Mouse (Mus musculus): ENCODE results near the gene Srsf1. TPM values are rescaled to one million over a fixed set of nuclear protein-coding genes. Genes with fewer than 3 reads are reported as not detected.
A peak's percentile ranks its signal among the peaks of the same experiment; 100 is the strongest.

Srsf1 gene
- polyA plus RNA-seq, 1 experiment from 2014 or later, result 185 TPM

- 24% methylated on average over 17 of the region's 17 CpGs for WGBS
- peak within 1 kb of the TSS; percentile 94 for H3K27ac ChIP-seq (ENCODE audit: low read length)
- no peaks in the 10 kb centered on the region for H3K9me3 ChIP-seq (replicated peaks; ENCODE audit: control insufficient read depth, low read length)
- H3K4me2 ChIP-seq (ENCODE audit: low read depth, low read length), result peak within 1 kb of the TSS; percentile 88
- H3K27me3 ChIP-seq (ENCODE audit: control insufficient read depth, insufficient read depth, low read length), result no peaks in the 10 kb centered on the region
- peak within 1 kb of the TSS; percentile 97 for H3K9ac ChIP-seq (ENCODE audit: low read length)
- peak; percentile 5; the same call in 1 of the 2 replicates for ATAC-seq (replicated peaks; ENCODE audit: extremely low read depth, insufficient read depth, low FRiP score)
- no peaks in the 10 kb centered on the region for H3K36me3 ChIP-seq (ENCODE audit: control insufficient read depth, insufficient read depth)
- peaks cover 29% of the 10 kb centered on the region for H3K4me1 ChIP-seq (ENCODE audit: control insufficient read depth, insufficient read depth, low read length)
- peak within 1 kb of the TSS; percentile 89 for H3K4me3 ChIP-seq (ENCODE audit: low read length)
Observed at GRCm38 (mm10) chr11:88098021-88098729, 51.0 kb downstream of the Srsf1 start, which contains the start of gene Cuedc1. Gene Cuedc1, plus strand, starts transcription at chr11:88098058.

- H3K4me3 ChIP-seq (ENCODE audit: low read length), result peak overlapping the region; percentile 89
- H3K36me3 ChIP-seq (ENCODE audit: control insufficient read depth, insufficient read depth), result no peaks in the 10 kb centered on the region
- H3K27me3 ChIP-seq (ENCODE audit: control insufficient read depth, insufficient read depth, low read length), result no peaks in the 10 kb centered on the region
- peak overlapping the region; percentile 94 for H3K27ac ChIP-seq (ENCODE audit: low read length)
- peak overlapping the region; percentile 97 for H3K9ac ChIP-seq (ENCODE audit: low read length)
- peaks cover 32% of the 10 kb centered on the region for H3K4me1 ChIP-seq (ENCODE audit: control insufficient read depth, insufficient read depth, low read length)
- peak overlapping the region; percentile 88 for H3K4me2 ChIP-seq (ENCODE audit: low read depth, low read length)
- no peaks in the 10 kb centered on the region for H3K9me3 ChIP-seq (replicated peaks; ENCODE audit: control insufficient read depth, low read length)
- WGBS, result under 1% methylated on average over 80 of the region's 95 CpGs
- peak; percentile 75 for ATAC-seq (replicated peaks; ENCODE audit: extremely low read depth, insufficient read depth, low FRiP score)
Observed at GRCm38 (mm10) chr11:88098787-88099598, 51.8 kb downstream of the Srsf1 start.

- Histone ChIP-seq H3K4me1 (ENCODE audit: control insufficient read depth, insufficient read depth, low read length) (peaks cover 32% of the 10 kb centered on the region), H3K36me3 (ENCODE audit: control insufficient read depth, insufficient read depth) (no peaks in the 10 kb centered on the region), H3K4me3 (ENCODE audit: low read length) (peak overlapping the region; percentile 89), H3K4me2 (ENCODE audit: low read depth, low read length) (peak overlapping the region; percentile 88), H3K27me3 (ENCODE audit: control insufficient read depth, insufficient read depth, low read length) (no peaks in the 10 kb centered on the region), H3K27ac (ENCODE audit: low read length) (peak overlapping the region; percentile 94), H3K9ac (ENCODE audit: low read length) (peak overlapping the region; percentile 97), H3K9me3 (replicated peaks; ENCODE audit: control insufficient read depth, low read length) (no peaks in the 10 kb centered on the region)
- ATAC-seq (replicated peaks; ENCODE audit: extremely low read depth, insufficient read depth, low FRiP score), result peak; percentile 53; the same call in 1 of the 2 replicates
- WGBS, result 0% methylated on average over 38 of the region's 38 CpGs
Observed at GRCm38 (mm10) chr11:88099599-88100023, 52.4 kb downstream of the Srsf1 start.

- Histone ChIP-seq H3K27me3 (ENCODE audit: control insufficient read depth, insufficient read depth, low read length) (no peaks in the 10 kb centered on the region), H3K36me3 (ENCODE audit: control insufficient read depth, insufficient read depth) (no peaks in the 10 kb centered on the region), H3K9me3 (replicated peaks; ENCODE audit: control insufficient read depth, low read length) (no peaks in the 10 kb centered on the region), H3K4me1 (ENCODE audit: control insufficient read depth, insufficient read depth, low read length) (peaks cover 32% of the 10 kb centered on the region), H3K4me3 (ENCODE audit: low read length) (peak overlapping the region; percentile 89), H3K27ac (ENCODE audit: low read length) (peak overlapping the region; percentile 94), H3K4me2 (ENCODE audit: low read depth, low read length) (peak overlapping the region; percentile 88), H3K9ac (ENCODE audit: low read length) (peak overlapping the region; percentile 97)
- WGBS, result 37% methylated on average over 4 of the region's 4 CpGs
- ATAC-seq (replicated peaks; ENCODE audit: extremely low read depth, insufficient read depth, low FRiP score), result no peak
Observed at GRCm38 (mm10) chr11:88100170-88100569, 53.0 kb downstream of the Srsf1 start.

Other genes with a start within 250 kb of the Srsf1 start
- gene Lpo, start 219.1 kb upstream of the Srsf1 start, polyA plus RNA-seq (2015; fragmentation: Nextera tagmentation; extraction: Ambion mirVana), result 0.92 and 1.1 TPM in 2 replicates
- 7.3 and 7.7 TPM in 2 replicates for gene Mks1, start 194.2 kb upstream of the Srsf1 start, polyA plus RNA-seq (2015; fragmentation: Nextera tagmentation; extraction: Ambion mirVana)
- 0.30 and 0.45 TPM in 2 replicates for gene Epx, start 171.8 kb upstream of the Srsf1 start, polyA plus RNA-seq (2015; fragmentation: Nextera tagmentation; extraction: Ambion mirVana)
- gene Olfr462, start 155.1 kb upstream of the Srsf1 start, polyA plus RNA-seq (2015; fragmentation: Nextera tagmentation; extraction: Ambion mirVana), result not detected in 2 replicates
- not detected in 2 replicates for gene Olfr463, start 150.0 kb upstream of the Srsf1 start, polyA plus RNA-seq (2015; fragmentation: Nextera tagmentation; extraction: Ambion mirVana)
- gene Olfr464, start 126.4 kb upstream of the Srsf1 start, polyA plus RNA-seq (2015; fragmentation: Nextera tagmentation; extraction: Ambion mirVana), result not detected in 2 replicates
- 23.5 and 25.6 TPM in 2 replicates for gene Dynll2, start 59.8 kb upstream of the Srsf1 start, polyA plus RNA-seq (2015; fragmentation: Nextera tagmentation; extraction: Ambion mirVana)
- gene Vezf1, start 20.9 kb downstream of the Srsf1 start, polyA plus RNA-seq (2015; fragmentation: Nextera tagmentation; extraction: Ambion mirVana), result 22.3 and 24.3 TPM in 2 replicates
- 15.2 and 17.6 TPM in 2 replicates for gene Cuedc1, start 50.7 kb downstream of the Srsf1 start, polyA plus RNA-seq (2015; fragmentation: Nextera tagmentation; extraction: Ambion mirVana)
- 97.6 and 105 TPM in 2 replicates for gene Mrps23, start 157.0 kb downstream of the Srsf1 start, polyA plus RNA-seq (2015; fragmentation: Nextera tagmentation; extraction: Ambion mirVana)
- gene Ccdc182, start 246.7 kb downstream of the Srsf1 start, polyA plus RNA-seq (2015; fragmentation: Nextera tagmentation; extraction: Ambion mirVana), result not detected in 2 replicates

Measured in heart, embryonic 16.5 days (tissue).